Mouse (Mus musculus): ENCODE results near the gene Arhgef33.
"Not testable (repeated sequence)": the region's sequence is repeated elsewhere in the genome, so short reads cannot be mapped to it uniquely, and the experiment has no call there.

Arhgef33 gene

GRCm38 (mm10) chr17:80345277-80345676 is 38.1 kb downstream of the Arhgef33 start:
- DNase-seq (ENCODE audit: low read depth, low spot score): peak; percentile 19

GRCm38 (mm10) chr17:80346591-80347125 is 39.5 kb downstream of the Arhgef33 start:
- no peak for DNase-seq (ENCODE audit: low read depth, low spot score)

- peak; percentile 53 for DNase-seq (ENCODE audit: low read depth, low spot score)
Measured at GRCm38 (mm10) chr17:80347234-80347633, 40.0 kb downstream of the Arhgef33 start.

DNA sequence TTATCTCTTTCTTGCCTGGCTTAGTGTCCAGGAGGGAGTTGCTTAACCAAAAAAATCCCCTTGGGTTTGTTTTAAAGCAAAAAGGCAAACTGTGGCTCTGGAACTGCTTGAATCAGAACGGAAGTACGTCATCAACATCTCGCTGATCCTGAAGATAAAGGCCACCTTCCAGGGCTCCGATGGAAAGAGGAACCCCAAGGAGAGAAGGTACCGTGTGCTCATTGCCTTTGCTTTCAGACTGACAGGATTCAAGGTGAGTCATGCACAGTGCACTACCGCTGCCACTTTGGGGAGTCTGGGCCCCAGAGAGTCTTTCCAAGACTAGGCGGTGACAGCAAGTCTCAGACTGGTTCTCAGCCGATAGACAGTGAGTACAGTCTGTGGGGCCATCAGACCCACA is 53.0 kb downstream of the Arhgef33 start:
- DNase-seq (ENCODE audit: low read depth, low spot score): no peak

- no peak for DNase-seq (ENCODE audit: low read depth, low spot score)
Measured at GRCm38 (mm10) chr17:80367276-80367675, 60.1 kb downstream of the Arhgef33 start.

DNA sequence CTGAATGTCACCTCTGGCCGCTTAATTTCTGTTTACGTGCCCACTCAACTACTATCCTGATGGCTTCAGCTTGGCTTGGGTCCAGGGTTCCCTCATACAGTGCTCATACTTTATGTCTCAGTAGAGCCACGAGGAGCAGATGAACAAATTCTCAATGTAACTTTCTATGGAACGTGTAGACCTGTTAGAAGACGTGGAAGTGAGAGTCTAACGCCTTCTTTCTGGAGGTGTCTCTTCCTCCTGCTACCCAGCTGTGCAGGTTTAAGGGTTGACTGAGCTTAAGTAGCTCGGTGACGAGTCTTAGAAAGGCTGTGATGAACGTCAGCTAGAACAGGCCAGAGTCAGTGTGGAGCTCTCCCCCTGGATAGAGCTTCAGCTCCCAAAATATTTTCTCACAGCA is 61.4 kb downstream of the Arhgef33 start:
- no peak for DNase-seq (ENCODE audit: low read depth, low spot score)

DNA sequence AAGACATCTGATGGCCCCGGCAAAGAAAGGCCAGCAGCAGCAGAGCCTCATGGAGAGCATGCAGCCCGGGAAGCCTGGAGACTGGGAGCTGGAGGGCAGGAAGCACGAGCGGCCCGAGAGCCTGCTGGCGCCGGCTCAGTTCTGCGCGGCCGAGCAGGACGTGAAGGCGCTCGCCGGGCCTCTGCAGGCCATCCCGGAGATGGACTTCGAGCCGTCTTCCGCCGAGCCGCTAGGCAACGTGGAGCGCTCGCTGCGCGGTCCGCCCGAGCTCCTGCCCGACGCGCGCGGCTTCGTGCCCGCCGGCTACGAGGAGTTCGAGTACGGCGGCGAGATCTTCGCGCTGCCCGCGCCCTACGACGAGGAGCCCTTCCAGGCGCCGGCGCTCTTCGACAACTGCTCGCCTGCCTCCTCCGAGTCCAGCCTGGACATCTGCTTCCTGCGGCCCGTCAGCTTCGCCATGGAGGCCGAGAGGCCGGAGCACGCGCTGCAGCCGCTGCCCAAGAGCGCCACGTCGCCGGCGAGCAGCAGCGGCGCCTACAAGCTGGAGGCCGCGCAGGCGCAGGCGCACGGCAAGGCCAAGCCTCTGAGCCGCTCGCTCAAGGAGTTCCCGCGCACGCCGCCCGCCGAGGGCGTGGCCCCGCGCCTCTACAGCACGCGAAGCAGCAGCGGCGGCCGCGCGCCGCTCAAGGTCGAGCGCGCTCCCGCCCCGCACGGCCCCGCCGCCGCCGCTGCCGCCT is 66.0 kb downstream of the Arhgef33 start, which contains the start of gene Gm10190:
Gm10190 (minus strand) TSS at position 553 of the 737 bp plus-strand sequence.
- DNase-seq (ENCODE audit: low read depth, low spot score): peak; percentile 97

DNA sequence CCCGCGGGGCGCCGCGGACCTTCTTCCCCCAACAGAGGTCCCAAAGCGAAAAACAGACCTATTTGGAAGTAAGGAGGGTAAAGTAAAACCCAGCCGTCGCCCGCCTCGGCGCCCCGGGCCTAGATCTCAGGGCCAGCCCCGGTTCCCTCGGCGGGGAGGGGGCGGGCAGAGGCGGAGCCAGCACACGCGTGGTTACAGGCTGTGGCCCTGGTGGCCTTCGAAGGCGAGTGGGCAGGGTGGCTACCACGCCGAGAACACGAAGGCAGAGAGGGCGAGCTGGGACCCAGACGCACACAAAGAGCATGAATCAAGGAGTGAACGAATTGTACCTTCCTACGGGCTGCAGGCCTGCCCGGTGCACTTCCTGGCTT is 66.5 kb downstream of the Arhgef33 start:
- DNase-seq (ENCODE audit: low read depth, low spot score): no peak

- not testable (repeated sequence) for DNase-seq (ENCODE audit: low read depth, low spot score)
Measured at GRCm38 (mm10) chr17:80378386-80378785, 71.2 kb downstream of the Arhgef33 start.

- no peak for DNase-seq (ENCODE audit: low read depth, low spot score)
Measured at GRCm38 (mm10) chr17:80385671-80386070, 78.5 kb downstream of the Arhgef33 start.

DNA sequence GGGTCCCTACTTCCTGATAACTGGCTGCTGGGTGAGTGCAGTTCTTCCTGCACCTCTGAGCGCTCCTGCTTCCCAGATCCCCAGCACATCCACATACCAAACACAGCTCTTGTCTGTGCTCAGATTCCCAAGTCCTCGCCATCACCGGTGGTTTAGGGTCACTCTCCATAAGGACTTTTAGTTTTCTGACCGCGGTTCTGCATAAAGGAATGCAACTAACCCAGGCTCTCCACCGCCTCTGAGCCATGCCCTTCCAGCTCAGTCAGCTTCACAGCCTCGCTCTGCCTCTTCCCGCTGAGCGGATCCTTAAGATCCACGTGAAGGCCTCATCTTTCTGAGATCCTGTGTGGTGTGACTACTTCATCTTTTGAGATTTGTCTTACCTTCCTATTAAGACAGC is 82.8 kb downstream of the Arhgef33 start:
- DNase-seq (ENCODE audit: low read depth, low spot score): no peak

DNA sequence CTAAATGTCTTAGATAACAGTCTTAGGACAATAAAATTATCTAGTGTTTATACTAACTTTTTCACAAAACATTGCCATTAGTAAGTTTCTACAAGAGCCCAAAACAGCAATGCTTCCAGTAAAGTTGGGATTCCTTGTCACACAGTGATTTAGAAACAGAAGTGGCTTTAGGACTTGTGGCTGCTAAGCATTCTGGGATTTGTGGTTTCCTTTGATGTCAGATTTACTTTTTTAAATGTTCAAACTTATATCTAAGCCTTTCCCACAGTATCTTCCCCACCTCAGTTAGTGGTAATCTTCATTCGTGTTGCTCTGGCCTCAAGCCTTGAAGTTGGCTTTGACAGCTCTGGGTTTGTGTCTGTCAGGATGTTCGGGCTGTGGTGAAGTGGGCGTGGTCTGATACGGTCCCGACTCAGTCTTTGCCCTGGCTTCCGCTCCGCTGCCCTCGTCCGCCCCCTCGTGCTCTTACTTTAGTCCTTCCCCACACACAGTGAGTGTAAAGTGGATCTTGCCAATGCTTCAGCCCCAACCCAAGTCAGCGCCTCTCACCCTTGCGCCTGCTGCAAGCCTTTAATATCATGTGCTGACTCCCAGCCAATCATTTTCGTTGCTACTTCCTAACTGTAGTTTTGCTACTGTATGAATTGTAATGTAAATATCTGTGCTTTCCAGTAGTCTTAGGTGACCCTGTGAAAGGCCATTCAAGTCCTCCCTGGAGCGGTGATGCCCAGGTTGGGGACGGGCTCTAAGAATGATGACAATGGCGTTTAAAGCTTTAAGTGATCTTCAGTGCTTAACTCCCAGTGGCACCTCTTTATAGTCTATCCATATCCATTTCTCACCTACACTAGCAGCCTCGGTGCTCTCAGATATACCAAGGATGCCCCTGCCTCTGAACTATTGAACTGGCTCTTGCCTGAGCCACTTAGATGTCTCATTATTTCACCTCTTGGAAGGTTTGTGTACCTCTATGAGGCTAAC is 84.5 kb downstream of the Arhgef33 start:
- peak; percentile 57 for DNase-seq (ENCODE audit: low read depth, low spot score)

DNA sequence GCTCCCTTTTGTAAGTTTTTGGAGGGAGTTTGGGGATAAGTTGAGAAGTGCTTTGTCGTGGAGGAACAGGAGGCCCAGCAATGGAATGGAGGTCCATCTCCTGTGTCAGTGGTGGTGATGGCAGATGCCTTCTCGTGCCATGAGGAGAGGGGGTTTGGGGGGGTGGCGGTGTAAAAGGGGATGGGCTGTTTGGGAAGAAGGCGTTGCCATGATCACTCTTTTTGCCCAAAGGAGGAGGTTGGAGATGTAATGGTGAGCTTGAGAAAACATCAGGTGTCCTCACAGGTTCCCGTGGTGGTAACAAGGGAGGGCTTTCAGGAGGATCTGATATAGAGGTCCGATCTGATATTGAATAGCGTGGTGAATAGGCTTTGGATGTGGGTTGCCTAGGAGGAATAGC is 91.0 kb downstream of the Arhgef33 start:
- no peak for DNase-seq (ENCODE audit: low read depth, low spot score)

DNA sequence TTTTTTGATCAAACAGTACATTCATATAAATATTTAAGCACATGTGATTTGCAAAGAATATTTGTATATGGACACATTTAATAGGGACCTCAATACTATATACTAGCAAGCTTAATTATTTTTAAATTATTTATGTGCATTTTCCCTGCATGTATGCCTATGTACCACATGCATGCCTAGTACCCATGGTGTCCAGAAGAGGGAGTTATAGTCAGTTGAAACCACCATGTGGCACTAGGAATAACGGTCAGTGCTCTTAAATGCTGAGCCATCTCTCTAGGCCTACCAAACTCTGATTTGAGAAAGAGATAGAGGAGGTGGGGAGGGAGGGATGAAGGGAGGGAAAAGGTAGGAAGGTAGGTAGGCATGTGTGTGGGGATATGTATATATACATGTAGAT is 104.0 kb downstream of the Arhgef33 start:
- no peak for DNase-seq (ENCODE audit: low read depth, low spot score)

- DNase-seq (ENCODE audit: low read depth, low spot score): no peak
Measured at GRCm38 (mm10) chr17:80418572-80419210, 111.5 kb downstream of the Arhgef33 start.

- DNase-seq (ENCODE audit: low read depth, low spot score): no peak
Measured at GRCm38 (mm10) chr17:80420998-80421397, 113.8 kb downstream of the Arhgef33 start.

DNA sequence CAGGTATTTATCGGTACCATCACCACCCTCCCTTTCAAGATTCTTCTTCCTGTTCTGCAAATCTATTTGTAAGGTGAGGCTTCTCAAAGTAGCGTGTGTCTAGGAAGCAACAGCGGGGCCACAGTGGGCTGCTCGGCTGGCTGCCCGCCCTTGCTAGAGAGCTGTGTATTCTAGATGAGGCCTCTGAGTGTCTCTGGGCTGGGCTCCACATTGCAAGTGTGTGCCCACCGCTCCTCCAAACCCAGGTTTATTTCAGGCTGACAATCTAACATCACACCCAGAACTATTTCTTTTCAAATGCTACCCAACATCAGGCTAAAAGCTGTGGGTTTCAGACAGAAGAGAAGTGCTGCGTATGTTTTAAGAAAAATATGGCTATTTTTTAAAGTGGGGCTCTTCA is 119.0 kb downstream of the Arhgef33 start:
- DNase-seq (ENCODE audit: low read depth, low spot score): peak; percentile 28

- peak; percentile 79 for DNase-seq (ENCODE audit: low read depth, low spot score)
Measured at GRCm38 (mm10) chr17:80426901-80427300, 119.7 kb downstream of the Arhgef33 start.

- DNase-seq (ENCODE audit: low read depth, low spot score): no peak
Measured at GRCm38 (mm10) chr17:80427966-80428365, 120.8 kb downstream of the Arhgef33 start.

DNA sequence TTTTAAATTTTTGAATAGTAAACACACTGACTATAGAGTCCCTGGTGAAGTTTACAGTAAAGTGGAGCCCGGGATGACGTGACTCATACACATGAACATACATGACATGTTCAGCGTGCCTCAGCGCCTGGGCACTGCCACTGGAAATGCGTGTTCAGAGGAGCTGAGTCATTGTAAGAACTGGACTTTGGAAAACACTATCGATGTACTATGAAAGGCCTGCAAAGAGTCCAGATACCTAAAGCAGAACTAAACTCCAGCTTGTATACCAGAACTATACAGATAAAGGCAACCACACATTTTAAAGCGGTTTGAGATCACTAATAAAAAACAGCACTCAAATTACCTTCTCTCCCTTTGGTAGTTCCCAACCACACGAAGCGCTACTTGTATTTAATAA is 124.8 kb downstream of the Arhgef33 start:
- no peak for DNase-seq (ENCODE audit: low read depth, low spot score)

- peak; percentile 24 for DNase-seq (ENCODE audit: low read depth, low spot score)
Measured at GRCm38 (mm10) chr17:80434430-80434829, 127.2 kb downstream of the Arhgef33 start.

DNA sequence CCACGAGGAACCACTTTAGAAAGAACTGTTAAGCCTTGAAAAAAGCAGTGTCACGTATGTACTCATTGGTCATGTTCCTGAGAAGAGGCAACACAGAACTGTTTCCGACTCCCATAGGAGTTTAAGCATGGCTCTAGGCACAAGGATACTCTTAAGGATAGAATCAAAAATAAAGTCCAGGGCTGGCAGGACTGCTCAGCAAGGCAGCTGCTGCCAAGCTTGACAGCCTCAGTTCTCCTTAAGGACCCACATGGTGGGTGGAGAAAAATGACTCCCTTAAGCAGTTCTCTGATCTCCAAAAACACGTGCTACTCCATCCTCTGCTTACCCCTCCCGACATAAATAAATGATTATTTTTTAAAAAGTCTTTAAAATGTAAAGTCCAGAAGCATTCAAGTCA is 128.5 kb downstream of the Arhgef33 start:
- DNase-seq (ENCODE audit: low read depth, low spot score): peak; percentile 20

Data from brain, adult 2 months (tissue).